Mouse (Mus musculus): ENCODE data around the gene Mvd. TPM values are rescaled to one million over a fixed set of nuclear protein-coding genes. Genes with fewer than 3 reads are reported as not detected.

The Mvd gene
- polyA plus RNA-seq, 2 experiments: 17.2 to 21.6 TPM

DNA sequence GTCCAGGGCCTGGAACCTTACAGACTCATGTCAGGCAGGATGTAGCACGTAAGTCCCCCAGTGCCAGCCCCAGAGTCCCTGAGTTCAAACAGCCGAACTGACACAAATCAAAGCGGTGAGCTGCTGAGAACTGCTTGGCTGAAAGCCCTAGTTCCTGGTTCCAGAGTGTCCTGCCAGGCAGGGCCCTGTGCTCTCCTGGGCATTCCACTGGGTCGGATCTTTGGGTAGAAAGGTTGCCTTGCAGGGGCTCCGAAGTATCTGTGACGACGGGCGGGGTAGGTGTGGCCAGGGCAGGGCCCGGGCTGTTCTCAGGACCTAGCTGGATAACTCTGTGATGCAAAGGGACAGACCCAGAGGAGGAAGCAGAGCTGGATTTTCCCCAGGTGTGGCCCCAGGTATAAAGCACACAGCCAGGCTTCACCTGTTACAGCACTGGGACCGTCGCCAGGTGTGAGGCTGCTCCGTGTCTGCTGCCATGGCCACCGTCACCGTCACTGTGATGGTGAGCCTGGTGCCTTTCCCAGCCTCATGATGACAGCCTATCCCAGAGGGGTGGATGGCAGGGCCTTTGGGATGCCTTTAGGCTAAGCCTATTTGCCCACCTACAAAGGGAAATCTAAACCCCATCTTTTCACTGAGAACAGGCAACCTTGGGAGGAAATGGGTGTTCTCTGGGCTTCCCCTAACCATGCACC is 21.7 kb downstream of the Mvd start, which contains the start of gene Il17c:
Gene Il17c, plus strand, starts transcription at position 645 of the 695 bp plus-strand sequence.
- Histone ChIP-seq H3K4me2 (ENCODE audit: low read depth) (no peak within 1 kb of the TSS), H3K36me3 (replicated peaks; ENCODE audit: control insufficient read depth, insufficient read depth, low read depth) (peaks cover 4% of the 10 kb centered on the region), H3K9ac (replicated peaks) (no peak within 1 kb of the TSS), H3K27ac (no peak within 1 kb of the TSS), H3K27me3 (ENCODE audit: control insufficient read depth, insufficient read depth, low read length) (no peaks in the 10 kb centered on the region), H3K9me3 (ENCODE audit: control insufficient read depth, low read length) (no peaks in the 10 kb centered on the region), H3K4me1 (replicated peaks; ENCODE audit: control insufficient read depth in 2 of 2, insufficient read depth in 2 of 2, low read length in 1 of 2) (no peaks in the 10 kb centered on the region), H3K4me3 (ENCODE audit: insufficient read depth in 1 of 2, low read depth in 2 of 2, low read length in 2 of 2) (no peak within 1 kb of the TSS)
- no peak for TF ChIP-seq EP300 (IDR thresholded peaks at IDR 0.05; ENCODE audit: low read depth)
- no peak for TF ChIP-seq CTCF (IDR thresholded peaks at IDR 0.05; ENCODE audit: low read depth)
- WGBS (ENCODE audit: insufficient replicate concordance): 62% methylated on average over 14 of the region's 14 CpGs
- no peak for ATAC-seq (ENCODE audit: insufficient read depth)
- DNase-seq (ENCODE audit: low read depth in 3 of 3, low spot score in 3 of 3): no peak

DNA sequence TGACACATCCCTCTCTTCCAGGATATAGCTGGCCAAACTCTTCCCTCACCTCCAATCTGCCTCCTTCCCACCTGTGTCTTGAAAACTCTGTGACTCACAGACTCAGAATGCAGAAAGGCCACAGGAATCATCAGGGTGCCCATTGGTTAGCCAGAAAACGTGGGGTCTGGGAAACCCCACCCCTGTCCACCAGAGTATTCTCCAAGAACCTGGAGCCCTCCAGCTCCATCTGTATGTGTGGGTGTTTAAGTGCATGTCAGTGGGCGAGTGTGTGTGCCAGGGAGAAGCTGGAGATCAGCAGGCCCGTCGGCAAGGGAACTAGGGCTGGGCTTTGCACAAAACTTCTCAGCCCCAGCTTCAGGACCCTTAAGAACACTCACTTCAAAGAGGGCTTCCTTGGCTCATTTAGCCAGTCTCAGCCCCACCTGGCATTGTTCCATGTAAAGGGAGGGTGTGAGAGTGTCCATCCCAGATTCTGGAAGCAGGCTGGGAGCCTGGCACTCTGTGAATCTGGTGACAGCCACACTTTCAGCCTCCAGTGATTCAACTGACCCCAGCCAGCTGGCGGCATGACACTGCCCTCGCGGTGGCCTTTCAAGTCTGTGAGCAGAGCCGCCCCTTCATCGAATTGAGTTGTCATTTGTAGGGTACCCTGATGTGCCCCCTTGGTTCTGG is 23.2 kb downstream of the Mvd start:
- Histone ChIP-seq H3K36me3 (replicated peaks; ENCODE audit: control insufficient read depth, insufficient read depth, low read depth) (peaks cover 18% of the 10 kb centered on the region), H3K27ac (no peak overlapping the region), H3K9me3 (ENCODE audit: control insufficient read depth, low read length) (no peaks in the 10 kb centered on the region), H3K9ac (replicated peaks) (no peak overlapping the region), H3K4me1 (replicated peaks; ENCODE audit: control insufficient read depth in 2 of 2, insufficient read depth in 2 of 2, low read length in 1 of 2) (no peaks in the 10 kb centered on the region), H3K4me2 (ENCODE audit: low read depth) (no peak overlapping the region), H3K4me3 (ENCODE audit: insufficient read depth in 1 of 2, low read depth in 2 of 2, low read length in 2 of 2) (no peak overlapping the region), H3K27me3 (ENCODE audit: control insufficient read depth, insufficient read depth, low read length) (no peaks in the 10 kb centered on the region)
- TF ChIP-seq EP300 (IDR thresholded peaks at IDR 0.05; ENCODE audit: low read depth) (no peak), CTCF (IDR thresholded peaks at IDR 0.05; ENCODE audit: low read depth) (no peak)
- WGBS (ENCODE audit: insufficient replicate concordance): 59% methylated on average over 9 of the region's 9 CpGs
- ATAC-seq (ENCODE audit: insufficient read depth) (no peak), DNase-seq (ENCODE audit: low read depth in 3 of 3, low spot score in 3 of 3) (no peak)

DNA sequence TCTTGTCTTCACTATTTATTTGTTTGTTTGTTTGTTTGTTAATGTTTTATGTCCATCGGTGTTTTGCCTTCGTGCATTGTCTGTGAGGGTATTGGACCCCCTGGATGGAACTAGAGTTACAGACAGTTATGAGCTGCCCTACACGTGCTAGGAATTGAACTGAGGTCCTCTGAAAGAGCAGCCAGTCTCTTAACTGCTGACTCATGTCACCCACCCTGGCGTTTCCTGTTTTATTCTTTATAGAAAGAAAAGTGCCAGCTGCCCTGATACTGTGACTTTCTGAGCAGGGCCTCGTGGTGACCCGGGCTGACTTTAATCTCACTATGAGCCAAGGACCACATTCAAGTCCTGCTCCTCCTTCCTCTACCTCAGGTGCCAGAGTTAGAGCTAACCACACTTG is 27.7 kb downstream of the Mvd start:
- DNase-seq (ENCODE audit: low read depth in 3 of 3, low spot score in 3 of 3): no peak
- H3K4me3 ChIP-seq (ENCODE audit: insufficient read depth in 1 of 2, low read depth in 2 of 2, low read length in 2 of 2): no peak overlapping the region
- no peak overlapping the region for H3K27ac ChIP-seq
- no peak overlapping the region for H3K9ac ChIP-seq (replicated peaks)
- H3K27me3 ChIP-seq (ENCODE audit: control insufficient read depth, insufficient read depth, low read length): no peaks in the 10 kb centered on the region
- H3K9me3 ChIP-seq (ENCODE audit: control insufficient read depth, low read length): no peaks in the 10 kb centered on the region
- ATAC-seq (ENCODE audit: insufficient read depth): no peak
- no peak overlapping the region for H3K4me2 ChIP-seq (ENCODE audit: low read depth)
- TF ChIP-seq EP300 (IDR thresholded peaks at IDR 0.05; ENCODE audit: low read depth) (no peak), CTCF (IDR thresholded peaks at IDR 0.05; ENCODE audit: low read depth) (no peak)
- WGBS (ENCODE audit: insufficient replicate concordance): 46% methylated on average over 6 of the region's 6 CpGs
- no peaks in the 10 kb centered on the region for H3K4me1 ChIP-seq (replicated peaks; ENCODE audit: control insufficient read depth in 2 of 2, insufficient read depth in 2 of 2, low read length in 1 of 2)
- peaks cover 63% of the 10 kb centered on the region for H3K36me3 ChIP-seq (replicated peaks; ENCODE audit: control insufficient read depth, insufficient read depth, low read depth)

DNA sequence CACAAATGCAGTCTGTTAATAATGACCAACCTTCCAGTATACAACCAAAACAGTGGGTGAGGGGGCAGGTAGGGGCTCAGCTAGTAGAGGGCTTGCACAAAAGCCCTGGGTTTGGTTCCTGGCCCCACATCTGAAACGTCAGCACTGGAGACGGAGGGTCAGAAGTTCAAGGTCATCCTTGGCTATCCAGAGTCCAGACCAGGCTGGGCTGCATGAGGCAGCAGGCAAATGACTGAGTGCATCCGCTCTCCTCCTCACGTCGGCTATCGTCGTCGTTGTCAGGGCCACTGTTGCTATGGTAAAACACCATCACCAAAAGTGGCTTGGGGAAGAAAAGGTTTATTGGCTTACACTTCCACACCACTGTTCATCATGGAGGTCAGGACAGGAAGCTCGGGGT is 28.9 kb downstream of the Mvd start:
- Histone ChIP-seq H3K27me3 (ENCODE audit: control insufficient read depth, insufficient read depth, low read length) (no peaks in the 10 kb centered on the region), H3K9me3 (ENCODE audit: control insufficient read depth, low read length) (no peaks in the 10 kb centered on the region), H3K9ac (replicated peaks) (no peak overlapping the region), H3K4me3 (ENCODE audit: insufficient read depth in 1 of 2, low read depth in 2 of 2, low read length in 2 of 2) (no peak overlapping the region), H3K4me2 (ENCODE audit: low read depth) (no peak overlapping the region), H3K36me3 (replicated peaks; ENCODE audit: control insufficient read depth, insufficient read depth, low read depth) (peaks cover 74% of the 10 kb centered on the region), H3K4me1 (replicated peaks; ENCODE audit: control insufficient read depth in 2 of 2, insufficient read depth in 2 of 2, low read length in 1 of 2) (no peaks in the 10 kb centered on the region), H3K27ac (no peak overlapping the region)
- DNase-seq (ENCODE audit: low read depth in 3 of 3, low spot score in 3 of 3) (no peak), ATAC-seq (ENCODE audit: insufficient read depth) (no peak)
- no peak for TF ChIP-seq CTCF (IDR thresholded peaks at IDR 0.05; ENCODE audit: low read depth)
- 79% methylated on average over 9 of the region's 9 CpGs for WGBS (ENCODE audit: insufficient replicate concordance)

DNA sequence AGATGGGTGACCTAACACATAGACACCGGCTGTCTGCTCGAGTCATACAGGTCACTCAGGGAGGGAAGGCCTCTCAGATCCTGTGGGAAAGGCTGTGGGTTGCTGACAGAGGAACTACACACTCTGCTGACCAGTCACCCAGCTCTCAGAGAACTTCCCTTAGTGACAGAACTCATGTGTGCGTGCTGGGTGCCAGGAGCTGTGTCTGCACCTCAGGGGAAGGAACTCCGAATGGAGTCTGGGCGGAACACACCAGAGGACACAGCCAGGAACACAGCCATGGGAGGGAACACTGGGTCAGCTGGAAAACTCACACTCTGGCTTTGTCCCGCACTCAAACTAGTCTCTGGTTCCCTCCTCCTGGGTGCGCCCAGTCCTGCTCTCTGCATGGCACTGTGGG is 35.5 kb downstream of the Mvd start:
- TF ChIP-seq EP300 (IDR thresholded peaks at IDR 0.05; ENCODE audit: low read depth) (no peak), CTCF (IDR thresholded peaks at IDR 0.05; ENCODE audit: low read depth) (no peak)
- Histone ChIP-seq H3K36me3 (replicated peaks; ENCODE audit: control insufficient read depth, insufficient read depth, low read depth) (peaks cover 89% of the 10 kb centered on the region), H3K4me1 (replicated peaks; ENCODE audit: control insufficient read depth in 2 of 2, insufficient read depth in 2 of 2, low read length in 1 of 2) (peaks cover 0 to 7% of the 10 kb centered on the region in 2 experiments; a peak in 3 of 4 replicates), H3K4me3 (ENCODE audit: insufficient read depth in 1 of 2, low read depth in 2 of 2, low read length in 2 of 2) (no peak overlapping the region), H3K9ac (replicated peaks) (no peak overlapping the region), H3K4me2 (ENCODE audit: low read depth) (no peak overlapping the region), H3K27ac (no peak overlapping the region), H3K27me3 (ENCODE audit: control insufficient read depth, insufficient read depth, low read length) (no peaks in the 10 kb centered on the region), H3K9me3 (ENCODE audit: control insufficient read depth, low read length) (no peaks in the 10 kb centered on the region)
- no peak for DNase-seq (ENCODE audit: low read depth in 3 of 3, low spot score in 3 of 3)
- no peak for ATAC-seq (ENCODE audit: insufficient read depth)
- WGBS (ENCODE audit: insufficient replicate concordance): 81% methylated on average over 7 of the region's 7 CpGs
